Comparison of ENCODE assay signal across 19 mouse cellular contexts in the genomic region with DNA sequence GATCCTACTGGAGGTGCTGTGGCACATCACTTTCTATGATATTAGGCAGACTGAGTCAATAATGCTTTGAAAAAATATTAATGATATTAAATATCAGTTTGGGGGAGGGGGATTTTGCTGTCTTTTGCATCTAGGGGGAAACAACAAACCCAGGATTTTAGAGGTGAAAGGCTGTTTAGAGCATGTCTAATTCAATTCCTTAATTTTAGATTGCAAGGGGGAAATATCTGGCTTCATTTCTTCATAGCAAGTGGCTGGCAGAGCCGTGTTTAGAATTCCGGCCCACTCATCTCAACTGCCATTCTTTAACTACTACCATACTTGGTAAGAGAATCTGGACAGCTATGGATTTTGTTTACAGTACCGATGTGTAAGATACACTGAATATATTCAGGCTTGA. TPM values are rescaled to one million over a fixed set of nuclear protein-coding genes. Genes with fewer than 3 reads are reported as not detected.
DNase-seq lines count a peak whose midpoint lies in the region; ATAC-seq and TF ChIP-seq lines count a peak whose summit lies in the region.
"Had no signal": no experiment of that assay in that cellular context is flagged by ENCODE, and none has a peak within 500 bp of the region (broad histone marks: within the 10 kb centered on the region; RNA-seq: fewer than 3 reads in every experiment).

Dnah12 (plus strand) TSS at position 301 of the 400 bp plus-strand sequence.

- no peak for DNase-seq in testis, postnatal 10 days (ENCODE audit: low spot score)
- no peak for DNase-seq in embryo, embryonic 11 days
- DNase-seq: adrenal gland, adult 2 months; adrenal gland, adult 8-10 months; adrenal gland, postnatal 10 days; adrenal gland, postnatal 14 days; adrenal gland, postnatal 25 days; adrenal gland, postnatal 36 days; B cell, adult 2 months; cerebellum, adult 11 months; cerebellum, adult 11-12 months; cerebellum, adult 18-20 months had no signal

- no peak for TF ChIP-seq CTCF in testis, adult 2 months (IDR thresholded peaks at IDR 0.05; ENCODE audit: control insufficient read depth, insufficient read depth, insufficient replicate concordance, low read depth, low read length)

- no peak for ATAC-seq in monocyte, adult 5-6 weeks (replicated peaks; ENCODE audit: insufficient number of reproducible peaks, low FRiP score, low TSS enrichment, poor library complexity, severe bottlenecking)
- ATAC-seq: activated CD4-positive, CD25-positive, alpha-beta regulatory T cell, adult 4 months; CD4-positive, CD25-positive, alpha-beta regulatory T cell, adult 4 months; Patski had no signal

- H3K4me3 ChIP-seq in testis, adult 2 months (ENCODE audit: control insufficient read depth, low read depth, low read length), result peak within 1 kb of the TSS; percentile 79; the same call in 1 of the 2 replicates

- peak within 1 kb of the TSS; percentile 76 for H3K27ac ChIP-seq in testis, adult 2 months (ENCODE audit: control insufficient read depth, insufficient read depth, low read depth, low read length)

- no peaks in the 10 kb centered on the region for H3K4me1 ChIP-seq in testis, adult 2 months (ENCODE audit: control insufficient read depth, insufficient read depth, low read length)

- H3K27me3 ChIP-seq in testis, adult 2 months (ENCODE audit: control insufficient read depth, insufficient read depth, low read length), result no peaks in the 10 kb centered on the region
- H3K27me3 ChIP-seq: CH12.LX had no signal

- H3K36me3 ChIP-seq in testis, adult 2 months (ENCODE audit: control insufficient read depth, insufficient read depth, low read length), result no peaks in the 10 kb centered on the region
- H3K36me3 ChIP-seq: G1E had no signal

- no peak for TF ChIP-seq POLR2A in testis, adult 2 months (IDR thresholded peaks at IDR 0.05; ENCODE audit: control insufficient read depth, low read depth, low read length)

RNA-seq across cellular contexts. Expression of gene Dnah12, which starts in this region (rescaled TPM):
- 6.0 and 7.4 TPM in 2 replicates for polyA plus RNA-seq in testis, adult 2 months (2012; rRNA removed)
- total RNA-seq in monocyte, adult 5-6 weeks (2017), result 16.9 to 28.6 TPM (median 19.4 TPM) in 3 replicates
- total RNA-seq: adrenal gland, postnatal 14 days; adrenal gland, postnatal 25 days had no signal
- polyA plus RNA-seq: activated CD4-positive, CD25-positive, alpha-beta regulatory T cell, adult 4 months; adrenal gland, adult 2 months; G1E had no signal
